Mouse (Mus musculus) C2C12 (cell line): ENCODE results near the gene Colgalt2. TPM values are rescaled to one million over a fixed set of nuclear protein-coding genes. Genes with fewer than 3 reads are reported as not detected.

Source experiments
- H3K27me3 ChIP-seq: one replicate; pipeline ENCODE4 v1.6.1; 2011; ENCODE audit not compliant: control insufficient read depth, insufficient read depth, insufficient read length
- H3K36me3 ChIP-seq: one replicate; pipeline ENCODE4 v1.6.1; 2011; ENCODE audit not compliant: control insufficient read depth, insufficient read depth
- H3K4me3 ChIP-seq: one replicate; pipeline ENCODE4 v1.5.1; 2011; ENCODE audit warnings: mild to moderate bottlenecking, control low read depth; ENCODE audit not compliant: poor library complexity, insufficient read depth, severe bottlenecking
- H3K79me2 ChIP-seq: one replicate; pipeline ENCODE4 v1.6.1; 2011; ENCODE audit not compliant: control insufficient read depth, insufficient read depth
- H3K79me3 ChIP-seq: one replicate; pipeline ENCODE4 v1.6.1; 2011; ENCODE audit warnings: low read depth, control low read depth
- H3ac ChIP-seq: one replicate; pipeline ENCODE3; 2011; ENCODE audit warnings: low read depth; ENCODE audit not compliant: control insufficient read depth, insufficient read length
- CEBPB ChIP-seq: IDR thresholded peaks from one replicate; pipeline ENCODE4 v1.6.1; 2011; ENCODE audit warnings: low read depth, mild to moderate bottlenecking, control low read depth, moderate library complexity
- CTCF ChIP-seq: IDR thresholded peaks from one replicate; pipeline ENCODE4 v1.5.1; 2011; ENCODE audit not compliant: control insufficient read depth, insufficient read depth, insufficient read length
- FOSL1 ChIP-seq: IDR thresholded peaks from one replicate; pipeline ENCODE4 v1.8.0; 2011; ENCODE audit warnings: mild to moderate bottlenecking, low read length; ENCODE audit not compliant: poor library complexity, insufficient read depth, severe bottlenecking
- MAX ChIP-seq: IDR thresholded peaks from one replicate; pipeline ENCODE4 v1.6.1; 2011; ENCODE audit warnings: mild to moderate bottlenecking, control low read depth
- MYOD1 ChIP-seq: IDR thresholded peaks from one replicate; pipeline ENCODE4 v1.6.1; 2011; ENCODE audit warnings: low read depth; ENCODE audit not compliant: control insufficient read depth, insufficient read length
- MYOG ChIP-seq: IDR thresholded peaks from one replicate; pipeline ENCODE4 v1.6.1; 2011; ENCODE audit not compliant: control insufficient read depth, insufficient read length; ENCODE audit errors: extremely low read depth
- USF1 ChIP-seq: IDR thresholded peaks from one replicate; pipeline ENCODE4 v1.6.1; 2011; ENCODE audit warnings: low read depth, mild to moderate bottlenecking, control low read depth, moderate library complexity
- polyA plus RNA-seq: library from polyadenylated mRNA; unstranded; fragments of >200 nt; fragmentation: generic; extraction: Trizol; gene quantifications from one replicate; pipeline ENCODE4 v1.2.1, GENCODE M21; 2012; ENCODE audit warnings: missing spikeins

The Colgalt2 gene
- polyA plus RNA-seq, 1 experiment = 0.02 TPM

DNA sequence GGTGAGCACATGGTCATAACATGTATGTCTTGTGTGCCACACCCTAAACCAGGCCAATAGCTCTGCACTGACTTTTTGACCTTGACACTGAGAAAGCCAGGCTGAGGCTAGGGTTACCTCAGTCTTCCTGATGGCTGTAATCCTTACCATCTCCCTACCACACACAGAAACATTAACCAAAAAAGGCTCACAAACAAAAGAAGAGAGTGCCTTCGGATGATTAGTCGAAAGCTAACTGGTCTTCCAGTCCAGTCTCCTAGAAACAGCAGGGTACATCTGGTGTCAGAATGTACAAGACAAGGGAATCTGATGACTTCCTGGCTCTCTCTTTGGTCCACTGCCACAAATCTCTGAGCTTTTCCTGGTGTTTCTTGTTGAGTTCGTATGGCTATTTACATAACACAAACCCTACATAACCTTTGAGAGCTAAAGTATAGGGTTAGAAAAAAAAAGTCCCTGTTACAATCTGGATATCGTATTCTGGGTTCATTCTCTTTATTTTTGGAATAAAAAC lies 117.5 kb downstream of the Colgalt2 start:
- no peak for TF ChIP-seq MYOD1
- no peak for TF ChIP-seq CTCF
- TF ChIP-seq MAX = no peak
- no peak for TF ChIP-seq MYOG
- TF ChIP-seq USF1 = no peak
- no peak for TF ChIP-seq FOSL1
- TF ChIP-seq CEBPB = no peak
- Histone ChIP-seq H3K36me3 (no peaks in the 10 kb centered on the region), H3ac (no peak overlapping the region), H3K79me2 (no peaks in the 10 kb centered on the region), H3K79me3 (no peaks in the 10 kb centered on the region), H3K27me3 (no peaks in the 10 kb centered on the region), H3K4me3 (no peak overlapping the region)

DNA sequence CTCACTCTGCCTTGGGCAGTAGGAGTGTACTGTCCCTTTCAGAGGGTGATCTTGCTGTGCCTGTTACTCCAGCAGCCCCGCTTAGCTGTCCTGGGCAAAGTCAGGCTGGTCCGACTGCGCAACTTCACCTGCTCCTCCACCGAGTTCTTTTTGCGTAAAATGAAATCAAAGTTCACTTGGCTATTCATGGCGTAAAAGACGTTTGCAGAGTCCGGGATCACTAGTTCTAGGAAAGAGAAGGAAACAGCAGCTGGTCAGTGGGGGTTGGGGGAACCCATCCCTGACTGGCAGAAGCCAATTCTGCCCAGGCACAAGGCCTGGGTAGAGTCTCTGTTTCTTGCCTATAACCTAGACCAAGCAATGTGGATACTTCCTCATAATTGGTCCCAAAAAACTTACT lies 119.3 kb downstream of the Colgalt2 start:
- Histone ChIP-seq H3K36me3 (no peaks in the 10 kb centered on the region), H3K4me3 (no peak overlapping the region), H3K79me3 (no peaks in the 10 kb centered on the region), H3K79me2 (no peaks in the 10 kb centered on the region), H3ac (no peak overlapping the region), H3K27me3 (no peaks in the 10 kb centered on the region)
- no peak for TF ChIP-seq MYOD1

DNA sequence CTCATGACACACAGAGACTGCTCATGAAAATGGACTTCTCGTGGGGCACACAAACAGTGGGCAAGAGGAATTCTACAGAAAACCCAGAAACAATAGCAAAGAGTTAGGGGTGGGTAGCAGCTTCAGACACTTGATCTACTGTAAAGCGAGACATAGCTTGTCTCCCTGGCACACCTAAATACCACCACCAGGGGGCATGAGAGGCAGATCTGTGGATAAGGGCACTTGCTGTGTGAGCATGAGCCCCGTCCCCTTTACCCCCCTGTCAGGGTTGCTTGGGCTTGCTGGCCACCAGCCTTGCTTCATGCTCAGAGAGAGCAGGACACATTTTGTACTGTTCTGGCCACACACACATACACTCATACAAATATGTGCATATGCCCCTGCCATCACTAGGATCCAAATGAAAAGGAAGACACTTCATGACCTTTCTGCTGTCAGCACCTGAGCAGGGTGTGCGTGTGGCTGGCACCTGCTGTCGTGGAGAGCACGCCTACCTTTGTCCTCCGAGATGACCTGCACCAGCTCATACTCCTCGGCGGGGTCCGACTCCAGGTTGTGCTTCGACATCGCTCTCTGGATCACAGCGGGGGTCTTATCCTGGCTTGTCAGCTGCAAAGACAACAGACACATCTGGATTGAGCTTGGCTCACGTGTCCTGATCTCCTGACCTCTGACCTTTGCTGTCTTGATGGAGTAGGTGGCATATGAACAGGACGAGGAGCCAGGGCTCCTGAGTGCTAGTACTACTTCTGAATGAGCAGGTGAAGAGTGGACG lies 121.4 kb downstream of the Colgalt2 start:
- Histone ChIP-seq H3K79me2 (no peaks in the 10 kb centered on the region), H3K27me3 (no peaks in the 10 kb centered on the region), H3ac (no peak overlapping the region), H3K79me3 (no peaks in the 10 kb centered on the region), H3K36me3 (no peaks in the 10 kb centered on the region), H3K4me3 (no peak overlapping the region)
- TF ChIP-seq MAX = no peak
- TF ChIP-seq FOSL1 = no peak
- no peak for TF ChIP-seq MYOG
- TF ChIP-seq CEBPB = no peak
- no peak for TF ChIP-seq CTCF
- TF ChIP-seq USF1 = no peak
- TF ChIP-seq MYOD1 = no peak

DNA sequence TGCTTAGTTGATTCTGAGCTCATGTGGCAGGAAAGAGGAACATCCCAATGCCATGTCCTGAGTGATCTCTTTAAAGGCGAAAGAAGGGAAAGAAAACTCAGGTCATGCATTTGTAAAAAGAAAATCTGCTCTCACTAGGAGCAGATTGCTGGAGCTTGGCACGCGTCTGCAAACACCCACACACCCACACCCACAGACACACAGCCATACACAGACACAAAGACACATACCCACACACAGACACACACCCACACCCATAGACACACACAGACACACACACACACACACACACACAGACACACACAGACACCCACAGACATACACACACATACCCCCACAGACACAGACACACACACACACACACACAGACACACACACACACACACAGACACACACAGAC lies 122.6 kb downstream of the Colgalt2 start:
- Histone ChIP-seq H3ac (no peak overlapping the region), H3K79me2 (no peaks in the 10 kb centered on the region), H3K79me3 (no peaks in the 10 kb centered on the region), H3K36me3 (no peaks in the 10 kb centered on the region), H3K27me3 (no peaks in the 10 kb centered on the region), H3K4me3 (no peak overlapping the region)
- no peak for TF ChIP-seq CEBPB
- no peak for TF ChIP-seq USF1
- TF ChIP-seq MAX = no peak
- no peak for TF ChIP-seq MYOG
- no peak for TF ChIP-seq CTCF
- no peak for TF ChIP-seq FOSL1
- TF ChIP-seq MYOD1 = no peak

DNA sequence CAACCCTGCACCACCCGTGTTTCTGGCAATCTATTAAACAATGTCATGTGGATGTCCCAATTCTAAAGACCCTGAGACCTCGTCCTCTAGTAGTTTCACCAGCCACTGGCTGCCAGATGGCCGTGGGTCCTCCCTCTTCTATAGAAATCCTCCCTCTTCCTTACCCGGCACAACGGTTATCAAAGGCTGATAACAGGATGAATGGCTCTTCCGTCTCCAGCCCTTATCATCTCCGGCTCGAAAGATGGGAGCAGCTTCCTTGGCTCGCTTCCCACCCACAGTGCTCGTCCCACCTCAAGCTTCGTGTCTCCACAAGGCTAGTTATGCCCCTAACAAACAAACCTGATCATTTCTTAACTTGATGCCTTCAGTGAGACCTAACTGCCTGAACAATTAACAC lies 123.7 kb downstream of the Colgalt2 start:
- H3K79me3 ChIP-seq = no peaks in the 10 kb centered on the region
- no peak overlapping the region for H3ac ChIP-seq
- TF ChIP-seq FOSL1 (no peak), MAX (no peak), CEBPB (no peak), MYOD1 (no peak), MYOG (no peak), USF1 (no peak), CTCF (no peak)
- H3K36me3 ChIP-seq = no peaks in the 10 kb centered on the region
- no peaks in the 10 kb centered on the region for H3K27me3 ChIP-seq
- no peak overlapping the region for H3K4me3 ChIP-seq
- no peaks in the 10 kb centered on the region for H3K79me2 ChIP-seq

DNA sequence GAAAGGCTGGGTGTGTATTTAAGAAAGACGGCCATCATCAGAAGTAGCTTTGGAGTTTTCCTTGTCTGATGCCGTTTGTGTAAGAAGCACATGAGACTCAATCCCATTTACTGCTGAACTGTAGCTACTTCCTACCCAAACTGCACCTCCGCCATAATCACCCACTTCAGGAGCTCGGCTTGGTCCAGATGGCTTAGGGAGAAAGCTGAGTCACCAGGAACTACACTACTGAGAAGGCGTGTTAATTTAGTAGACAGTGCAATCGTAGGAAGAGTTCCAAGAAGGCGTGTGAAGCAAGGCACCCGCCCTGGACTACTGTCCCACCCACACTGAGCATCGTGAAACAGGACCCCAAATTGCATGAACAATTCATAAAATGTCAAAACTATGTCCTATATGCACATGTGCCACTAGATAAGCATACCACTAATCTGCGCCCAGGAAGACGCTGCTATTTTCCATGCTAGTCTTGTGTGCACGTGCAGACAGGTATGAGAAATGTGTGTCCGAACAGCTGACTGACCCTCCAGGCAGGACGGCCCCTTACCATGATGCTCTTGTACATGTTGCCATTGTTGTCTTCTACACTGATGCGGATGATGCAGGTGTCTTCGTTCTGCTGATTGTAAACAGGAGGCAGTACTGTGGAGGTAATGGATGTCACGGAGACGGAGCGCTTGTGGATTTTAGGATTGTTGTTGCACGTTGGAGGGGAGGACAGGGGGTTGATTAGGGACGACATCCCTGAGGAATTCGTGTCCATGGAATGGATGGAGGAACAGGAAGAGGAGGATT lies 124.7 kb downstream of the Colgalt2 start:
- H3ac ChIP-seq = no peak overlapping the region
- H3K79me3 ChIP-seq = no peaks in the 10 kb centered on the region
- H3K27me3 ChIP-seq = no peaks in the 10 kb centered on the region
- no peak overlapping the region for H3K4me3 ChIP-seq
- no peaks in the 10 kb centered on the region for H3K36me3 ChIP-seq
- no peak for TF ChIP-seq MAX
- TF ChIP-seq MYOG = no peak
- TF ChIP-seq CTCF = no peak
- TF ChIP-seq FOSL1 = no peak
- TF ChIP-seq USF1 = no peak
- no peak for TF ChIP-seq MYOD1
- TF ChIP-seq CEBPB = no peak
- H3K79me2 ChIP-seq = no peaks in the 10 kb centered on the region
